ENCODE assay signal across 9 mouse cellular contexts in genomic region chr8:48309191-48309987, GRCm38 (mm10).
DNase-seq lines count a peak whose midpoint lies in the region; ATAC-seq and TF ChIP-seq lines count a peak whose summit lies in the region.
"Had no signal": no experiment of that assay in that cellular context is flagged by ENCODE, and none has a peak within 500 bp of the region (broad histone marks: within the 10 kb centered on the region; RNA-seq: fewer than 3 reads in every experiment).

No protein-coding gene starts in this region.

- intact Hi-C loops in gastrocnemius, postnatal 36 days (cut with DNase I): no loop called here

- WGBS in liver, adult 2 months: 77% methylated on average over 16 of the region's 16 CpGs
- 50% methylated on average over 16 of the region's 16 CpGs for WGBS in liver, embryonic 12.5 days (ENCODE audit: insufficient replicate concordance)
- 27% methylated on average over 16 of the region's 16 CpGs for WGBS in limb, embryonic 14.5 days

- no peaks in the 10 kb centered on the region for H3K9me3 ChIP-seq in liver, embryonic 12.5 days (replicated peaks)
- no peaks in the 10 kb centered on the region for H3K9me3 ChIP-seq in limb, embryonic 14.5 days (ENCODE audit: control insufficient read depth, low read length)

- no peaks in the 10 kb centered on the region for H3K27me3 ChIP-seq in liver, adult 2 months (ENCODE audit: control insufficient read depth, insufficient read depth, low read length)
- no peaks in the 10 kb centered on the region for H3K27me3 ChIP-seq in liver, embryonic 12.5 days (replicated peaks)
- H3K27me3 ChIP-seq in limb, embryonic 14.5 days (ENCODE audit: control insufficient read depth, insufficient read depth, low read length): no peaks in the 10 kb centered on the region

- TF ChIP-seq CTCF in liver, adult 2 months (IDR thresholded peaks at IDR 0.05; ENCODE audit: low read depth, low read length): no peak

- H3K4me2 ChIP-seq in liver, embryonic 12.5 days: no peak overlapping the region
- no peak overlapping the region for H3K4me2 ChIP-seq in limb, embryonic 14.5 days (replicated peaks; ENCODE audit: low read depth, low read length, severe bottlenecking)

- no peak for ATAC-seq in liver, embryonic 12.5 days
- peak; percentile 69 for ATAC-seq in limb, embryonic 14.5 days (ENCODE audit: low FRiP score, low read depth)

- H3K79me2 ChIP-seq in liver, adult 2 months (ENCODE audit: control insufficient read depth, insufficient read depth, low read length): no peaks in the 10 kb centered on the region

- H3K36me3 ChIP-seq in liver, adult 2 months (ENCODE audit: control insufficient read depth, insufficient read depth, low read length): no peaks in the 10 kb centered on the region
- H3K36me3 ChIP-seq in liver, embryonic 12.5 days: no peaks in the 10 kb centered on the region
- 0 out of 2 replicates have a peak, but pooled peaks cover 5% of the 10 kb centered on the region for H3K36me3 ChIP-seq in limb, embryonic 14.5 days (ENCODE audit: control insufficient read depth, insufficient read depth, low read length)
- H3K36me3 ChIP-seq: G1E had no signal

- H3K9ac ChIP-seq in liver, adult 2 months (ENCODE audit: low read depth, low read length): no peak overlapping the region
- H3K9ac ChIP-seq in liver, embryonic 12.5 days: no peak overlapping the region
- no peak overlapping the region for H3K9ac ChIP-seq in limb, embryonic 14.5 days (ENCODE audit: low read depth, low read length, severe bottlenecking)

- no peak overlapping the region for H3K4me3 ChIP-seq in liver, adult 2 months (ENCODE audit: insufficient read depth, low read depth, low read length)
- H3K4me3 ChIP-seq in liver, embryonic 12.5 days: no peak overlapping the region
- no peak overlapping the region for H3K4me3 ChIP-seq in limb, embryonic 14.5 days (replicated peaks; ENCODE audit: low read length)

- H3K27ac ChIP-seq in liver, adult 2 months (replicated peaks; ENCODE audit: insufficient read depth, low read depth, low read length): no peak overlapping the region
- no peak overlapping the region for H3K27ac ChIP-seq in liver, embryonic 12.5 days
- 0 out of 2 replicates have a peak overlapping the region, but pooled peaks have one; percentile 39 for H3K27ac ChIP-seq in limb, embryonic 14.5 days (replicated peaks; ENCODE audit: low read depth, low read length)

- no peaks in the 10 kb centered on the region for H3K4me1 ChIP-seq in liver, adult 2 months (ENCODE audit: control insufficient read depth, insufficient read depth, low read length)
- no peaks in the 10 kb centered on the region for H3K4me1 ChIP-seq in liver, embryonic 12.5 days
- peaks cover 19% of the 10 kb centered on the region for H3K4me1 ChIP-seq in limb, embryonic 14.5 days (ENCODE audit: control insufficient read depth, insufficient read depth, low read length)

- peak; percentile 5 for DNase-seq in liver, adult 2 months (ENCODE audit: extremely low read depth, low read depth, low spot score)
- peak; percentile 66 for DNase-seq in forelimb bud, embryonic 11.5 days (ENCODE audit: low read depth, low spot score)
- DNase-seq in limb, embryonic 14.5 days (ENCODE audit: low spot score): peak; percentile 59
- DNase-seq in retina, postnatal 7 days (ENCODE audit: low read depth, low spot score): peak; percentile 36
- DNase-seq in ovary, postnatal 36 days (ENCODE audit: low spot score): no peak
- no peak for DNase-seq in right cerebral cortex, adult 2 months (ENCODE audit: low spot score in 2 of 2)
- DNase-seq in gastrocnemius, postnatal 36 days: no peak

- TF ChIP-seq POLR2A in liver, adult 2 months (IDR thresholded peaks at IDR 0.05; ENCODE audit: extremely low read depth, insufficient read depth, low read length): no peak
- no peak for TF ChIP-seq POLR2A in limb, embryonic 14.5 days (IDR thresholded peaks at IDR 0.05; ENCODE audit: borderline replicate concordance, extremely low read depth, insufficient read depth, insufficient read length)

Comparison
In these comparisons a context has a peak if more than half of its experiments do, and no peak if none do; other contexts are left out.
1. DNase-seq: peak in liver, adult 2 months (single experiment), forelimb bud, embryonic 11.5 days (single experiment), limb, embryonic 14.5 days (single experiment) and retina, postnatal 7 days (single experiment); none in ovary, postnatal 36 days (single experiment), right cerebral cortex, adult 2 months (0 of 2) and gastrocnemius, postnatal 36 days (0 of 2).